Mouse (Mus musculus) testis, adult 2 months (tissue): ENCODE data around the gene Cbx8. TPM values are rescaled to one million over a fixed set of nuclear protein-coding genes. Genes with fewer than 3 reads are reported as not detected.

Source experiments
- H3K27ac ChIP-seq: fragments of 200-500 bp; 2 replicates; pipeline ENCODE4 v1.5.1; 2012; ENCODE audit warnings: low read depth, low read length; ENCODE audit not compliant: control insufficient read depth, insufficient read depth
- H3K27me3 ChIP-seq: fragments of 200-500 bp; 2 replicates; pipeline ENCODE4 v1.6.1; 2012; ENCODE audit warnings: mild to moderate bottlenecking, low read length, moderate library complexity; ENCODE audit not compliant: control insufficient read depth, insufficient read depth
- H3K36me3 ChIP-seq: fragments of 200-500 bp; 2 replicates; pipeline ENCODE4 v1.6.1; 2012; ENCODE audit warnings: mild to moderate bottlenecking, low read length; ENCODE audit not compliant: control insufficient read depth, insufficient read depth
- H3K4me1 ChIP-seq: fragments of 200-500 bp; 2 replicates; pipeline ENCODE4 v1.6.1; 2012; ENCODE audit warnings: low read length; ENCODE audit not compliant: control insufficient read depth, insufficient read depth
- H3K4me3 ChIP-seq: fragments of 200-500 bp; 2 replicates; pipeline ENCODE4 v1.5.1; 2012; ENCODE audit warnings: low read depth, mild to moderate bottlenecking, low read length, moderate library complexity, mixed read lengths; ENCODE audit not compliant: control insufficient read depth
- CTCF ChIP-seq: fragments of 200-500 bp; IDR thresholded peaks from 2 replicates; pipeline ENCODE4 v1.5.1; 2012; ENCODE audit warnings: low read depth, mild to moderate bottlenecking, inconsistent platforms, low read length, moderate library complexity; ENCODE audit not compliant: control insufficient read depth, insufficient read depth, insufficient replicate concordance
- POLR2A ChIP-seq: fragments of 200-500 bp; IDR thresholded peaks from 2 replicates; pipeline ENCODE4 v1.6.1; 2012; ENCODE audit warnings: low read depth, mild to moderate bottlenecking, inconsistent platforms, low read length, moderate library complexity; ENCODE audit not compliant: control insufficient read depth
- polyA plus RNA-seq: library from polyadenylated mRNA; depleted of rRNA; stranded (reverse); fragments of >200 nt; gene quantifications from 2 replicates; pipeline ENCODE4 v1.2.3, GENCODE M21; 2012

Cbx8 gene
- polyA plus RNA-seq, 1 experiment = 0.53 TPM

DNA sequence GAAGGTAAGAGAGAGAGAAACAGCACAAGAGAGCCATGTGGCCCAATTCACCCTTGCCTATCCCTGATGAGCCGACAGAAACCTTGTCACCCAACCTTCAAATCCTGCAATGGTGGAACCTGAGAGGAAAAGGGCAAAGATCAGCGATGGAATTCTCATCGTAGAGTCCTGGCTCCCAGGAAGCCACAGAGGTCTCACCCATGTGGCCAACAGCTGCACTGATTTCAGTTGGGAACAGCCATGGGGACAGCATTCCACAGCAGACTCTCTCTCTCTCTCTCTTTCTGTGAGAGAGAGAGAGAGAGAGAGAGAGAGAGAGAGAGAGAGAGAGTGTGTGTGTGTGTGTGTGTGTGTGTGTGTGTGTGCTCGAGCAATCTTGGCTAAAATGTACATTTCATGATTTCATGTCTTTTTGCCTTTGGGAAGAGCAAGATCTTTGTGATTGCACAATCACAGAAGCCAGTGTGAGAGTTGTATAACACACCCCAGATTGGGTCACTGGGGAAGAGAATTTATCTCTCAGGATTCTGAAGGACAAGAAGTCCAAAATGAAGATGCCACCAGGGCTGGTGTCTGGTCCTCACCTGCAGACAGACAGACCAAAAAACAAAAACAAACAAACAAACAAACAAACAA is 39.2 kb downstream of the Cbx8 start:
- no peak overlapping the region for H3K27ac ChIP-seq
- H3K4me1 ChIP-seq = peaks cover 19% of the 10 kb centered on the region
- H3K4me3 ChIP-seq = no peak overlapping the region
- no peaks in the 10 kb centered on the region for H3K27me3 ChIP-seq
- TF ChIP-seq CTCF (no peak), POLR2A (no peak)
- H3K36me3 ChIP-seq = no peaks in the 10 kb centered on the region

DNA sequence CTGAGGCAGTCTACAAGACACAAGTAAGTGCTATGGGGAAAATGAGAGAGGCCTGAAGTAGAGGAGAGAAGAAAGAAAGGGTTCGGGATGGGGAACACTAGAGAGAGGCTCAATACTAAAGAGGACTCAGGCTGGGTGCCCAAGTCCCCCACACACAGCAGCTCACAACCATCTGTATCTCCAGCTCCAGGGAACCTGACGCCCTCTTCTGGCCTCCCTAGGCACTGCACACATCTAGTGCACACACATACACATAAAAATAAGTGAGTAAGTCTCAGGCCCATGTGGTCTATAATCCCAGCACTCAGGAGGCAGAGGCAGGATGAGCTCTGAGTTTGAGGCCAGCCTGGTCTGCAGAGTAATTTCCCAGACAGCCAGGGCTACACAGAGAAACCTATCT is 39.9 kb downstream of the Cbx8 start:
- Histone ChIP-seq H3K4me3 (no peak overlapping the region), H3K27me3 (no peaks in the 10 kb centered on the region), H3K36me3 (no peaks in the 10 kb centered on the region), H3K27ac (no peak overlapping the region), H3K4me1 (peaks cover 19% of the 10 kb centered on the region)
- TF ChIP-seq CTCF (peak; percentile 49; the same call in 1 of the 2 replicates), POLR2A (no peak)

DNA sequence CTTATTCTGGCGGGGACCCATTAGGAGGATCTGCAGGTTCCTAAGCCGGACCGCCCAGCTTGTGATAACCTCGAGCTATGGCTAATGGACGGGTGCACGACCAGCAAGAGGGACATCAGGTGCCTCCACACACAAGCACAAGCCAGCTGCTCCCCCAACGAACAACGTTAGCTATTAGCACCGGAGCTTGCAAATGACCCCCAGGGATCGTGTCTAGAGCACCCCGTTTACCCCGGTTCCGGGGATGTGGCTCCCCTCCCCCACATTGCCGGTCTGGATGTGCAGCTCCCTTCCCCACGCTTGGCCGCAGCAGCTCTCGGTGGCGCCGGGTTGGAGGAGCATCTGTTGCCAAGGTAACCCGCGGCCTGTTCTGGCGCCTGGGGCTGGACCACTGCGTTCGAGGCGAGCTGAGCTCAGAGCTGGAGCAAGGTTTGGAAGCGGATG is 41.4 kb downstream of the Cbx8 start:
- H3K27ac ChIP-seq = no peak overlapping the region
- H3K36me3 ChIP-seq = no peaks in the 10 kb centered on the region
- peak overlapping the region; percentile 56 for H3K4me3 ChIP-seq
- no peaks in the 10 kb centered on the region for H3K27me3 ChIP-seq
- TF ChIP-seq CTCF (0 out of 2 replicates have a peak, but pooled peaks have one; percentile 1), POLR2A (no peak)
- peaks cover 19% of the 10 kb centered on the region for H3K4me1 ChIP-seq

DNA sequence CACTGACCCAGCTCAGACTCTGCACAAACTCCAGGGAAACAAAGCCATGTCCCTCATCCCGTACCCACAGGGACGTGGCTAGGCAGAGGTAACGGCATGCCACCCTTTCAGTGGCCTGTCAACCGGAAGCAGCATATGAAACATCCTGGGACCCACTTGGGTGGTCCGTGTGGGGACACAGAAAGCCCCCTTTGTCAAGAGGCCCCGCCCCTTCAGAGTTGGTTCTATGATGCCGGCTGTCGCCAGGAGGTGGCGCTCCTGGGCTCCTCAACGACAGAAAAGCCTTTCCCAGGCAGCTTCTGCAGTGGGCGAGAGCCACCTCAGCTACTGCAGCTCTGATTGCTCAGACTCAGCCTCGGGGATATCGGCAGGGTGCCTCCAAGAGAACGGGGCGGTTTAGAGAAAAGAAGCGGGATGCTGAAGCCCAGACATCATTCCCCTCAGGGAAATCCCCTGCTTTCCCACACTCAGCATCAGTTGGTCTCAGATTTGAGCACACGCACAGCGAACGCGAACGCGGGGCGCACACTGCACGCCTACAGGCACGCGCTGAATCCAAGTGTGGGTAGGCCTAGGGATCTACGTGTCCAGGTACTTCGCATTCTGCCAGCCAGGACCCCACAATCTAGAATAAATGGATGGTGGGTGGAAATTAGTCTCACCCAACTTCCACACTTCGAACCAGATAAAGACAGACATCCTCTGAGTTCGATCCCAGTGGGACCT is 42.1 kb downstream of the Cbx8 start:
- Histone ChIP-seq H3K4me3 (peak overlapping the region; percentile 56), H3K27me3 (no peaks in the 10 kb centered on the region), H3K4me1 (peaks cover 19% of the 10 kb centered on the region), H3K36me3 (no peaks in the 10 kb centered on the region), H3K27ac (no peak overlapping the region)
- TF ChIP-seq CTCF (peak; percentile 64; the same call in 1 of the 2 replicates), POLR2A (no peak)

DNA sequence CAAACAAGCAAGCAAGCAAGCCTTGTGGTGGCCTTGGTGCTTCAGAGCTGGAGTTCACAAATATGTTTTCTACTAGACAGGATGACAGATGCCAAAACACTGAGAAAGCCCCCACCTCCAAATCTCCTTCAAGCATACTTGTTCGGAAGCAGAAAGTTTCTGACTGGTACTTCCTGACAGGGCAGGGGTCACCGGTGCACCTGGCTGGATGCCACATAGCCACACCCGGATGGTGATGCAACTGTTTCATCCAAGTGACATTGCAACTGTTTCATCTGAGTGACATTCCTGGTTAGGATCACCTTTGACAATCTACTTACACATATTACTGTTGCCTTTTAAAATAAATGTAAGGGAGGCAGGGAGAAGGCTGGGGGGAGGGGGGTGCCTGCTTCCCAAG is 43.6 kb downstream of the Cbx8 start:
- H3K27me3 ChIP-seq = no peaks in the 10 kb centered on the region
- H3K36me3 ChIP-seq = no peaks in the 10 kb centered on the region
- peaks cover 19% of the 10 kb centered on the region for H3K4me1 ChIP-seq

DNA sequence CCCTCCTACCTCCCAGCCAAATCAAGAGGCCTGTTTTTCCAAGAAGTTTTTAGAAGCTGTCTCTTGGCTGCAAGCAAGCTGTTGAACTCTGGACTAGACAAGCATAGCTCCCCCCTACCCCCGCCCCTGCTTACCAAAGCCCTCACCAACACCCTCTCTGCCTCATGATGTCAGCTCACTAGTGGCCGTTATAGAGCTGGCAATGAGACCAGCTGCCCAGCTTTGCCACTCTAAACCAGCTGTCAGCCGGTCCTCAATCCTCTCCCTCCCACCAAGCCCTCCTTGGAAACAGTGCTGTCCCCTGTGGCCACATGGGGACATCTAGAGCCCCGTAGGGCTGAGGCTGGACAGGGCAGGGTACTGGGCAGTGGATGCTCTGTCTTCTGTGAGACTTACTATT is 45.3 kb downstream of the Cbx8 start:
- Histone ChIP-seq H3K36me3 (no peaks in the 10 kb centered on the region), H3K4me3 (no peak overlapping the region), H3K27me3 (no peaks in the 10 kb centered on the region), H3K27ac (no peak overlapping the region), H3K4me1 (peaks cover 19% of the 10 kb centered on the region)
- TF ChIP-seq CTCF = no peak
- TF ChIP-seq POLR2A = no peak

More for the DNA sequence above, 43.6 kb downstream of the Cbx8 start:
- Histone ChIP-seq H3K27ac (no peak overlapping the region), H3K4me3 (no peak overlapping the region)
- TF ChIP-seq POLR2A (no peak), CTCF (no peak)

DNA sequence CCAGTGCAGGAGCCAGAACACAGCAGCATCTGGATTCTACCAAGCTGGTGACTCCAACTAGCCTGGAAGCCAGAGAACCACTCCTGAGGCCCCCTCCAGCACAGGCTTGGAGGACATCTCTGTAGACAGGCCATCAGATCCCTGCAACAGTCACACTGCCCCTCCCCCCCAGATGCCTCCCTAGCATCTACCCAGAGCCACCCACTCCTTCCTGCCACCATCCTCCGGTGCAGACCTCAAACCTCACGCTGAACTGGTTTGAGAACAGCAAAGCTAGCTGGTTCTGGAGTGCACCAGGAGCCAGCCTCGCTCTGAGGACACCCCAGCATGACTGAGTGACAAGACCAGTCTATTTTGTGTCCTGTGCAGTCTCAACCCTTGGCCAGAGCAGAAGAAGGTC is 48.0 kb downstream of the Cbx8 start:
- H3K4me1 ChIP-seq = no peaks in the 10 kb centered on the region
- TF ChIP-seq POLR2A (no peak), CTCF (no peak)
- no peaks in the 10 kb centered on the region for H3K36me3 ChIP-seq
- no peaks in the 10 kb centered on the region for H3K27me3 ChIP-seq
- H3K27ac ChIP-seq = no peak overlapping the region
- no peak overlapping the region for H3K4me3 ChIP-seq
